Mouse (Mus musculus) heart, embryonic 13.5 days (tissue): ENCODE data around the gene Mmd2. TPM values are rescaled to one million over a fixed set of nuclear protein-coding genes. Genes with fewer than 3 reads are reported as not detected.

ENCODE experiments used
- ATAC-seq: fragments of 200-750 bp; cut with Nextera tagmentation; 2 replicates; pipeline ENCODE4 v1.8.0; 2017; ENCODE audit warnings: moderate TSS enrichment; ENCODE audit not compliant: insufficient number of reproducible peaks, low FRiP score, low TSS enrichment; ENCODE audit errors: extremely low read depth
- H3K27ac ChIP-seq: fragments of 300-500 bp; sonication (generic); replicated peaks from 2 replicates; pipeline ENCODE4 v1.5.1; 2015; ENCODE audit warnings: moderate library complexity, mild to moderate bottlenecking, inconsistent platforms
- H3K27me3 ChIP-seq: fragments of 300-500 bp; sonication (generic); replicated peaks from 2 replicates; pipeline ENCODE4 v1.6.1; 2015; ENCODE audit warnings: mild to moderate bottlenecking, inconsistent platforms
- H3K36me3 ChIP-seq: fragments of 300-500 bp; sonication (generic); 2 replicates; pipeline ENCODE4 v1.6.1; 2015; ENCODE audit warnings: mild to moderate bottlenecking, inconsistent platforms
- H3K4me1 ChIP-seq: fragments of 300-500 bp; sonication (generic); 2 replicates; pipeline ENCODE4 v1.6.1; 2015; ENCODE audit warnings: inconsistent platforms
- H3K4me2 ChIP-seq: fragments of 300-500 bp; sonication (generic); 2 replicates; pipeline ENCODE4 v1.6.1; 2015; ENCODE audit warnings: inconsistent platforms, mild to moderate bottlenecking, moderate library complexity
- H3K4me3 ChIP-seq: fragments of 300-500 bp; sonication (generic); 2 replicates; pipeline ENCODE4 v1.5.1; 2015; ENCODE audit warnings: moderate library complexity, mild to moderate bottlenecking, inconsistent platforms
- H3K9ac ChIP-seq: fragments of 300-500 bp; sonication (generic); 2 replicates; pipeline ENCODE4 v1.6.1; 2015; ENCODE audit warnings: inconsistent platforms, mild to moderate bottlenecking, moderate library complexity
- H3K9me3 ChIP-seq: fragments of 300-500 bp; sonication (generic); 2 replicates; pipeline ENCODE4 v1.6.1; 2016; ENCODE audit warnings: inconsistent platforms
- WGBS: fragments of 180-500 bp; shearing (Covaris S2); methylation state at CpG from one replicate; pipeline ENCODE4 v1.1.7; 2015; ENCODE audit warnings: mixed read lengths; 5-methylcytosine and 5-hydroxymethylcytosine counted together
- polyA plus RNA-seq: library from polyadenylated mRNA; unstranded; fragments of >200 nt; fragmentation: Nextera tagmentation; extraction: Ambion mirVana; gene quantifications from 2 replicates; pipeline ENCODE4 v1.2.1, GENCODE M21; 2015

The Mmd2 gene
- polyA plus RNA-seq, 1 experiment from 2014 or later = 0.24 TPM

DNA sequence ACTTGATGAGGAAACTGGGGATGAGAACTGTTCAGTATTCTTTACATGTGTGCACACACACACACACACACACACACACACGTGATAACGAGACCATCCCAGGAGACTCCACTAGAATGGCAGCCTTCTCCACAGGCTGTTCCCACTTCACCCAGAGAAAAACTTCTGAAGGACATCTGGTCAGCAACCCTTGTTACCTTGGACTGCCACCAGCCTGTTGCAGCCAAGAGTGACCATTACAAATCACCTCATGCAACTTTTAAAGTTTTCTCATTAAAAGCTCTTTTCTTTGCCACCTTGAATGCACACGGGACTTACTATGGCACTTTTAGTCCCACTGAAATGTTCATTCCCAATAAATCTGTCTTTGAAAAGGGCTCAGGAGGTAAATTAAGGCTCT, 71.3 kb downstream of the Mmd2 start:
- WGBS = 86% methylated on average over 3 of the region's 3 CpGs
- no peak for ATAC-seq
- no peaks in the 10 kb centered on the region for H3K9me3 ChIP-seq

DNA sequence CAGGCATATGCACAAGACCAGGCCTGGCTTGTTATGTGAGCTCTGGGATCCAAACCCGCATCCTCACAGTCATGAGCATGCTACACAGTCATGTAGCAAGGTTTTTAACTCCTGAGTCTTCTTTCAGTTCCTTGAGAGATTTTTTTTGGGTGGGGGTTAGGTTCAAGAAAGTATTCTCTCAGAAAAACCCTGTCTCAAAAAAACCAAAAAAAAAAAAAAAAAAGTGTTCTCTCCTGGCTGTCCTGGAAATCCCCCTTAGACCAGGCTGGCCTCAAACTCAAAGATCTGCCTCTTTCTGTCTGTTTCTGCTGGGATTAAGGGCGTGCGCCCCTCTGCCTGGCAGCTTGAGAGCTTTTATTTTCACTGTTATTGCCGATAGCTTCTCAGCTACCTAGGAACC, 73.2 kb downstream of the Mmd2 start:
- Histone ChIP-seq H3K36me3 (0 out of 2 replicates have a peak, but pooled peaks cover 5% of the 10 kb centered on the region), H3K9ac (peak overlapping the region; percentile 59), H3K4me2 (no peak overlapping the region), H3K27ac (no peak overlapping the region), H3K9me3 (no peaks in the 10 kb centered on the region), H3K27me3 (peaks cover 7% of the 10 kb centered on the region), H3K4me1 (peaks cover 31% of the 10 kb centered on the region), H3K4me3 (no peak overlapping the region)
- no peak for ATAC-seq
- WGBS = 66% methylated on average over 4 of the region's 4 CpGs

More for the DNA sequence above, 71.3 kb downstream of the Mmd2 start:
- Histone ChIP-seq H3K9ac (no peak overlapping the region), H3K4me3 (no peak overlapping the region), H3K36me3 (0 out of 2 replicates have a peak, but pooled peaks cover 2% of the 10 kb centered on the region), H3K4me1 (peaks cover 35% of the 10 kb centered on the region), H3K27ac (no peak overlapping the region), H3K4me2 (no peak overlapping the region), H3K27me3 (no peaks in the 10 kb centered on the region)

DNA sequence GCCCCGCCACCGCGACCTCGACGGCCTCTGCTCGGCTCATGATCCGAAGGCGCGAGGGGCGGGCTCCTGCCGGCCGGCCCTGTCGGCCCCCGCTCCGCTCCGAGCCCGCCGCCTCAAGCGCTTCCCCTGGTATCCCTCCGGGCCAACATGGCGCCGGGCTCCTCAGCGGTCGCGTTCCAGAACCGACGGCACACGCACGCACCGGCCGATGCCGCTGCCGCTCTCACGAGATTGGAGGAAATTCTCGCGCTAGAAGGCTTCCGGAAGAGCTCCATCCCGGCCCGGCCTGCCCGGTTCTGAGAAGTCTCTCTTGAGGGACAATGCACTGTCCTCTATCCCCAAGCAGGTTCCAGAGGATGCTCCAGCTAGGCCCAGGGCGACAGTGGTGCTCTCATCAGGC, 78.7 kb downstream of the Mmd2 start, which contains the start of gene Papolb:
TSS of gene Papolb (minus strand) at position 162 of the 400 bp plus-strand sequence.
- H3K4me3 ChIP-seq = peak within 1 kb of the TSS; percentile 32
- H3K36me3 ChIP-seq = peaks cover 14% of the 10 kb centered on the region; the same call in 1 of the 2 replicates
- no peak within 1 kb of the TSS for H3K27ac ChIP-seq
- peaks cover 6% of the 10 kb centered on the region; the same call in 1 of the 2 replicates for H3K9me3 ChIP-seq
- H3K4me2 ChIP-seq = peak within 1 kb of the TSS; percentile 56
- H3K4me1 ChIP-seq = peaks cover 29% of the 10 kb centered on the region
- H3K9ac ChIP-seq = 0 out of 2 replicates have a peak within 1 kb of the TSS, but pooled peaks have one; percentile 19
- no peak for ATAC-seq
- H3K27me3 ChIP-seq = peaks cover 29% of the 10 kb centered on the region
- 36% methylated on average over 41 of the region's 41 CpGs for WGBS

DNA sequence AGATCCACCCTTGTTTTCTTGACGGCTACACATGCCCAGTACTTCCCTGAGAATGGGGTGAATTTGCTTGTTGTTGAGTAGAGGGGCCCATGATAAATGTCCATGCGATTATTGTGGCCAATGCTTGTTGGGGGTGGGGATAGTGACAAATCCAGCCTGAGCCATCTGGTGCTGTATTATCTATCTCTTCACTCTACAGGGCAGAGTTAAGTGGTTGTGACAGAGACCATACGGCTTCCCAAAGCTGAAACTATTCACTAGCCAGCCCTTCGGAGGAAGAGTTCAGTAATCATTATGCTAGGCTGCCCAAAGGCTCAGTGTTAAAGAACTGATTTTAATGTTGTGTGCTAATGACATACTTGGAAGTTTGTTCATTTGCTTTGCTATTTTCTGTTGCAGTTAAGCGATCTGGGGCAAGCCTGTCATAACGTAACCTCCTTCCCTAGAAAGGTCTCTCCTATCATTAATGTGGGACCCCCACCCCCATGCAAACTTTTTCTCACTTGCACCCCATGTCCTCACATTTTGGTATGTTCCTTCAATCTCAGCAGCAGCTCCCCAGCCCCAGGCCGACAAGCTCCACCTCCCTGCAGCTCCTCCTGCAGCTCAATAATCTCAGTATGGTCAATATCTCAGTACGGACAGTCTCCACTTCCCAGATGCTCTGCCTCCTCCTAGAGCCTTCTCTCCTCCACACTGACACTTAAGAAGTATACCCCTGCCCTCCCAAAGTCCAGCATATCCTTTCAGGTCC, 83.7 kb downstream of the Mmd2 start:
- ATAC-seq = no peak
- WGBS = 34% methylated on average over 8 of the region's 8 CpGs

DNA sequence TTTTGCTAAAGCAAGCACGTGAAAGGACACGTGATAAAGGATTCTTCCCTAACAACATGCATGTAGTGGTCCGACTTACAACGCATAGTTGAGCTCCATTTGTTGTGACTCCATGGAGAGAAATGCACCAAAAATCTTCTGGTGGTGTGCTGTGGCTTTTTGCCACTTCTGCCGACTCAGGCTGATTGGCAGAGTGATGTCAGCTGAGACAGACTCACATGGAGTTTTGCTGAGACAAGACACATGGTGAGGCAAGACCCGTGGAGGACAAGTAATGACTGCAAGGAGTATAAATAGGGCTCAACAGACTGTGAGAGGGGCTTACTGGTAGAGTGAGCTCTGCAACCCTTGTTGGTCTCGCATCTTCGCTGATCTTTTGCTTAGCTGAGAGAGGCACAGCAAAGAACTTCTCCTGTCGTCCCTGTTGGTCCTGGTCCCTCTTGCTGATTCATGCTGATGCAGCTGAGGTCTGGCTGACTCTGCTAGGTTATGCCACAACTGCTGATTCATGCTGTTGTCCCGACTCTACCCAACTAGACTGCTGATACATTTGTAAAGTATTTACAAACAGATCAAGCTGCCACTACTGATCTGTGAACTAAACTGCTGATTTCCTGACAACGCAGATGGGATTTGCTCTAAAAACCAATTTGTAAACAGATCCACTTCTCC, 87.3 kb downstream of the Mmd2 start:
- H3K27ac ChIP-seq = peak overlapping the region; percentile 65
- WGBS = 77% methylated on average over 11 of the region's 11 CpGs
- H3K4me3 ChIP-seq = no peak overlapping the region
- H3K9me3 ChIP-seq = no peaks in the 10 kb centered on the region
- ATAC-seq = peak; percentile 69; the same call in 1 of the 2 replicates
- H3K36me3 ChIP-seq = 0 out of 2 replicates have a peak, but pooled peaks cover 10% of the 10 kb centered on the region
- H3K4me2 ChIP-seq = peak overlapping the region; percentile 24; the same call in 1 of the 2 replicates
- no peaks in the 10 kb centered on the region for H3K27me3 ChIP-seq
- no peak overlapping the region for H3K9ac ChIP-seq
- peaks cover 50% of the 10 kb centered on the region for H3K4me1 ChIP-seq

More for the DNA sequence above, 83.7 kb downstream of the Mmd2 start:
- 0 out of 2 replicates have a peak overlapping the region, but pooled peaks have one; percentile 16 for H3K4me2 ChIP-seq
- peak overlapping the region; percentile 54 for H3K27ac ChIP-seq
- H3K9me3 ChIP-seq = peaks cover 4% of the 10 kb centered on the region; the same call in 1 of the 2 replicates
- peaks cover 17% of the 10 kb centered on the region for H3K27me3 ChIP-seq
- H3K9ac ChIP-seq = 0 out of 2 replicates have a peak overlapping the region, but pooled peaks have one; percentile 19
- peaks cover 29% of the 10 kb centered on the region for H3K4me1 ChIP-seq
- H3K4me3 ChIP-seq = no peak overlapping the region
- peaks cover 17% of the 10 kb centered on the region; the same call in 1 of the 2 replicates for H3K36me3 ChIP-seq

DNA sequence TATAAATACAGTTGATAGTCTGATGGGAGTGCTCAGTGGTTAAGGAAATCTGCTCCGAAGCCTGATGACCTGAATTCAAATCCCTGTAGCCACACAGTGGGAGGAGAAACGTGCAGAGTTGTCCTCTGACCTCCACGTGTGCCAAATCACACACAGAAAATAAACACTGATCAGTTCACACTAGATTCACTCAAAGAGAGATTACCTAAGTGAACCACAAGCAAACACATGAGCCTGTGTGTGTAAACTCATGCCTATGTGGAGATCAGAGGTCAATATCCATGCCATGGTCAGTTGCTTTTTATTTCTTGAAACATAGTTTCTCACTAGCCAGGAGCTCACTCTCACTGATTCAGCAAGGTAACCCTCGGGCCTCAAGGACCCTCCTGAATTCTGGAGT, 88.2 kb downstream of the Mmd2 start:
- Histone ChIP-seq H3K36me3 (0 out of 2 replicates have a peak, but pooled peaks cover 10% of the 10 kb centered on the region), H3K9me3 (no peaks in the 10 kb centered on the region), H3K27me3 (no peaks in the 10 kb centered on the region), H3K9ac (no peak overlapping the region), H3K4me2 (no peak overlapping the region), H3K4me3 (no peak overlapping the region), H3K27ac (peak overlapping the region; percentile 58; the same call in 1 of the 2 replicates), H3K4me1 (peaks cover 42% of the 10 kb centered on the region)
- no peak for ATAC-seq
- WGBS = 77% methylated on average over 4 of the region's 4 CpGs

DNA sequence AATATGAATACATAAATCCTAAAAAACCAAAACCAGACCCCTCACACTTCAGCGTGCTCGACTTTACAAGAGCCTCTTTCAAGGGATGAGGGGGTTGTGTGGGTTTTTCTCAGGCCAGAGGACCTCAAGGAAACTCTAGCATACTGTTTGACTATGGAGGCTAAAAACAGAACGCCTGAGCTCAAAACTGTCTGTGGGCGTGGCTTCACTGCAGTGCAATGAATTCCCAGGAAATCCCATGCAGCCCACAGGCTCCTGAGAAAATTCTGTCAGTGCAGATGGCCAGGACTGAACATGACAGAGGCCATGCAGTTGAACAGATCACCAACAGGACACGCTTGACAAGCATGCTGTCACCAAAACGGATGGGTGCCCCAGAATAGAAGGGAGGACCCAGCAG, 89.6 kb downstream of the Mmd2 start:
- 36% methylated on average over 6 of the region's 6 CpGs for WGBS
- ATAC-seq = peak; percentile 23; the same call in 1 of the 2 replicates
- 0 out of 2 replicates have a peak overlapping the region, but pooled peaks have one; percentile 37 for H3K9ac ChIP-seq

More for the DNA sequence above, 89.6 kb downstream of the Mmd2 start:
- peak overlapping the region; percentile 68 for H3K27ac ChIP-seq
- H3K4me2 ChIP-seq = peak overlapping the region; percentile 16; the same call in 1 of the 2 replicates
- peaks cover 31% of the 10 kb centered on the region for H3K4me1 ChIP-seq
- no peaks in the 10 kb centered on the region for H3K9me3 ChIP-seq
- H3K27me3 ChIP-seq = no peaks in the 10 kb centered on the region
- 0 out of 2 replicates have a peak, but pooled peaks cover 10% of the 10 kb centered on the region for H3K36me3 ChIP-seq
- H3K4me3 ChIP-seq = no peak overlapping the region

Other genes starting within 250 kb of the Mmd2 start
- 3.4 and 4.3 TPM in 2 replicates for gene Foxk1, start 207.3 kb downstream of the Mmd2 start, polyA plus RNA-seq
- gene Ap5z1, start 144.9 kb downstream of the Mmd2 start, polyA plus RNA-seq = 6.9 and 7.4 TPM in 2 replicates
- gene Papolb, start 78.7 kb downstream of the Mmd2 start, polyA plus RNA-seq = 0.12 and 0.17 TPM in 2 replicates
- gene Radil, start 57.7 kb downstream of the Mmd2 start, polyA plus RNA-seq = 9.6 and 10.7 TPM in 2 replicates
- gene Wipi2, start 18.9 kb upstream of the Mmd2 start, polyA plus RNA-seq = 25.8 and 27.9 TPM in 2 replicates
- 1.7 and 2.2 TPM in 2 replicates for gene Slc29a4, start 83.7 kb upstream of the Mmd2 start, polyA plus RNA-seq
- 15.9 and 18.6 TPM in 2 replicates for gene Tnrc18, start 208.9 kb upstream of the Mmd2 start, polyA plus RNA-seq